ENCODE assay signal across 8 mouse cellular contexts in the genomic region with DNA sequence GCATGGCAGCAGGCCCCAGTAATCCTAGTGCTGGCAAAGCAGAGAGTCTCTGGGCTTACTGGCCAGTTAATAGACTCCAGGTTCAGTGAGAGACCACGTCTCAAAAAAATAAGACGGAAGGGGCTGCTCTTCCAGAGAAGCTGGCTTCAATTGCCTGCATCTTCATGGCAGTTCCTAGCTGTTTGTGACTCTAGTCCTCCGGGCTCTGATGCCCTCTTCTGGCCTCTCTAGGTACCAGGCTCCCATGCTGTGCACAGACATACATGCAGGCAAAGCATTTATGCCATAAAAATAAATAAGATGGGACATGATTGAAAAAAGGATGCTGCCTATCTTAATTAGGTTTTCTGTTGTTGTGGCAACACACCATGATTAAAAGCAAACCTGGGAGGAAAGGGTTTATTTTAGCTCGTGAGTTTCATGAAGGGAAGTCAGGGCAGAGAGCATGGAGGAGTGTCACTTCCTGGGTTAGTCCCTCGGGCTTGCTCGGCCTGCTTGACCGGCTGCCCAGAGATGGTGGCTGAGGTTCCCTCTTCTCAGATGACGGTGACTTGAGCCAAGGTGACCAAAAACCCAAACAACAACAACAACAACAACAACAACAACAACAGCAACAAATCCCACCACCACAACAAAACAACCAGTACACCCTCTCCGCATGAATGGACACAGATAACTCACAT. TPM values are rescaled to one million over a fixed set of nuclear protein-coding genes. Genes with fewer than 3 reads are reported as not detected.
DNase-seq lines count a peak whose midpoint lies in the region; ATAC-seq and TF ChIP-seq lines count a peak whose summit lies in the region.

No protein-coding gene starts in this region.

- 38% methylated on average over 9 of the region's 9 CpGs for WGBS in hindbrain, embryonic 10.5 days
- WGBS in hindbrain, embryonic 13.5 days = 37% methylated on average over 9 of the region's 9 CpGs
- WGBS in bone marrow, adult 2 months = 14% methylated on average over 9 of the region's 9 CpGs
- 41% methylated on average over 9 of the region's 9 CpGs for WGBS in forebrain, embryonic 12.5 days
- WGBS in hindbrain, embryonic 11.5 days = 37% methylated on average over 9 of the region's 9 CpGs

- H3K4me1 ChIP-seq in hindbrain, embryonic 10.5 days (replicated peaks) = no peaks in the 10 kb centered on the region
- no peaks in the 10 kb centered on the region for H3K4me1 ChIP-seq in hindbrain, embryonic 13.5 days (replicated peaks)
- peaks cover 2% of the 10 kb centered on the region for H3K4me1 ChIP-seq in bone marrow, adult 2 months (ENCODE audit: control insufficient read depth, insufficient read depth, low read length)
- H3K4me1 ChIP-seq in forebrain, embryonic 12.5 days = no peaks in the 10 kb centered on the region
- no peaks in the 10 kb centered on the region for H3K4me1 ChIP-seq in hindbrain, embryonic 11.5 days (replicated peaks; ENCODE audit: control insufficient read depth, insufficient read depth, low read length)

- ATAC-seq in hindbrain, embryonic 13.5 days (ENCODE audit: low FRiP score) = no peak
- 0 out of 2 replicates have a peak, but pooled peaks have one; percentile 58 for ATAC-seq in forebrain, embryonic 12.5 days (ENCODE audit: low FRiP score)
- ATAC-seq in hindbrain, embryonic 11.5 days (ENCODE audit: low FRiP score) = peak; percentile 52; the same call in 1 of the 2 replicates

- DNase-seq in hindbrain, embryonic 10.5 days (ENCODE audit: low spot score) = peak; percentile 64
- peak; percentile 69 for DNase-seq in hindbrain, embryonic 11.5 days (ENCODE audit: low spot score)
- peak; percentile 69 to 75 for DNase-seq in layer of hippocampus, postnatal 10 days (ENCODE audit: low spot score in 2 of 2)
- peak; percentile 82 for DNase-seq in lung, postnatal 36 days
- DNase-seq in right cerebral cortex, postnatal 4 days = peak; percentile 62

- no peak overlapping the region for H3K4me2 ChIP-seq in hindbrain, embryonic 13.5 days
- H3K4me2 ChIP-seq in forebrain, embryonic 12.5 days = no peak overlapping the region
- no peak overlapping the region for H3K4me2 ChIP-seq in hindbrain, embryonic 11.5 days (replicated peaks; ENCODE audit: low read depth, low read length)

- H3K9ac ChIP-seq in hindbrain, embryonic 13.5 days = no peak overlapping the region
- no peak overlapping the region for H3K9ac ChIP-seq in forebrain, embryonic 12.5 days
- no peak overlapping the region for H3K9ac ChIP-seq in hindbrain, embryonic 11.5 days (ENCODE audit: low read depth, low read length)

- H3K36me3 ChIP-seq in hindbrain, embryonic 10.5 days = no peaks in the 10 kb centered on the region
- H3K36me3 ChIP-seq in hindbrain, embryonic 13.5 days = no peaks in the 10 kb centered on the region
- H3K36me3 ChIP-seq in forebrain, embryonic 12.5 days (replicated peaks) = no peaks in the 10 kb centered on the region
- no peaks in the 10 kb centered on the region for H3K36me3 ChIP-seq in hindbrain, embryonic 11.5 days (ENCODE audit: control insufficient read depth, insufficient read depth, low read length)

- no peak overlapping the region for H3K27ac ChIP-seq in hindbrain, embryonic 10.5 days
- no peak overlapping the region for H3K27ac ChIP-seq in hindbrain, embryonic 13.5 days
- no peak overlapping the region for H3K27ac ChIP-seq in bone marrow, adult 2 months (ENCODE audit: control insufficient read depth, insufficient read depth, low read depth, low read length, poor library complexity)
- no peak overlapping the region for H3K27ac ChIP-seq in forebrain, embryonic 12.5 days
- no peak overlapping the region for H3K27ac ChIP-seq in hindbrain, embryonic 11.5 days (ENCODE audit: low read depth, low read length)

- no peaks in the 10 kb centered on the region for H3K9me3 ChIP-seq in hindbrain, embryonic 10.5 days
- H3K9me3 ChIP-seq in hindbrain, embryonic 13.5 days = no peaks in the 10 kb centered on the region
- H3K9me3 ChIP-seq in forebrain, embryonic 12.5 days = no peaks in the 10 kb centered on the region
- H3K9me3 ChIP-seq in hindbrain, embryonic 11.5 days (ENCODE audit: control insufficient read depth, low read length) = no peaks in the 10 kb centered on the region

- H3K27me3 ChIP-seq in hindbrain, embryonic 10.5 days (ENCODE audit: insufficient read depth, poor library complexity, severe bottlenecking) = peaks cover 1% of the 10 kb centered on the region; the same call in 1 of the 2 replicates
- H3K27me3 ChIP-seq in hindbrain, embryonic 13.5 days = peaks cover 8% of the 10 kb centered on the region
- H3K27me3 ChIP-seq in forebrain, embryonic 12.5 days = peaks cover 15% of the 10 kb centered on the region
- no peaks in the 10 kb centered on the region for H3K27me3 ChIP-seq in hindbrain, embryonic 11.5 days (ENCODE audit: control insufficient read depth, insufficient read depth, low read length)

- peak; percentile 79 for TF ChIP-seq CTCF in bone marrow, adult 2 months (IDR thresholded peaks at IDR 0.05; ENCODE audit: control insufficient read depth, insufficient read depth, low read length)

- no peak for TF ChIP-seq POLR2A in bone marrow, adult 2 months (IDR thresholded peaks at IDR 0.05; ENCODE audit: borderline replicate concordance, control insufficient read depth, low read depth, low read length)

- no peak overlapping the region for H3K4me3 ChIP-seq in hindbrain, embryonic 10.5 days
- H3K4me3 ChIP-seq in hindbrain, embryonic 13.5 days = no peak overlapping the region
- no peak overlapping the region for H3K4me3 ChIP-seq in bone marrow, adult 2 months (replicated peaks; ENCODE audit: control insufficient read depth, low read depth, low read length)
- H3K4me3 ChIP-seq in forebrain, embryonic 12.5 days (replicated peaks) = no peak overlapping the region
- H3K4me3 ChIP-seq in hindbrain, embryonic 11.5 days (ENCODE audit: low read depth, low read length) = no peak overlapping the region

RNA-seq across cellular contexts. Expression of a gene that starts 26.3 kb away (rescaled TPM):
- polyA plus RNA-seq in hindbrain, embryonic 10.5 days (2016; fragmentation: Nextera tagmentation; extraction: Ambion mirVana) = 36.9 and 41.2 TPM in 2 replicates
- 44.0 and 44.5 TPM in 2 replicates for polyA plus RNA-seq in hindbrain, embryonic 13.5 days (2015; fragmentation: Nextera tagmentation; extraction: Ambion mirVana)
- polyA plus RNA-seq in bone marrow, adult 2 months (2011; ENCODE audit: insufficient read depth, insufficient read length, low replicate concordance, missing spikeins) = 10.9 and 19.3 TPM in 2 replicates
- 38.8 and 41.3 TPM in 2 replicates for polyA plus RNA-seq in forebrain, embryonic 12.5 days (2016; fragmentation: Nextera tagmentation; extraction: Ambion mirVana)
- 49.5 and 51.5 TPM in 2 replicates for polyA plus RNA-seq in hindbrain, embryonic 11.5 days (2014; fragmentation: Nextera tagmentation; extraction: Ambion mirVana)
- total RNA-seq in layer of hippocampus, postnatal 10 days (2021) = 10 to 100 TPM; 14.8 to 16.6 TPM
